Mouse (Mus musculus) forebrain, embryonic 10.5 days (tissue): ENCODE results near the gene Cfl1. TPM values are rescaled to one million over a fixed set of nuclear protein-coding genes. Genes with fewer than 3 reads are reported as not detected.

Experiments
- DNase-seq: peaks from one replicate; pipeline ENCODE4 v3.0.0-alpha.2; 2017; ENCODE audit warnings: low spot score; ENCODE audit errors: extremely low spot score
- H3K27ac ChIP-seq: fragments of 300-500 bp; sonication (generic); 2 replicates; pipeline ENCODE4 v1.5.1; 2016; ENCODE audit warnings: mild to moderate bottlenecking
- H3K27me3 ChIP-seq: fragments of 300-500 bp; sonication (generic); 2 replicates; pipeline ENCODE4 v1.6.1; 2016; ENCODE audit warnings: mild to moderate bottlenecking; ENCODE audit not compliant: poor library complexity, severe bottlenecking
- H3K36me3 ChIP-seq: fragments of 300-500 bp; sonication (generic); replicated peaks from 2 replicates; pipeline ENCODE4 v1.6.1; 2016; ENCODE audit warnings: mild to moderate bottlenecking, moderate library complexity
- H3K4me1 ChIP-seq: fragments of 300-500 bp; sonication (generic); 2 replicates; pipeline ENCODE4 v1.6.1; 2016
- H3K4me3 ChIP-seq: fragments of 300-500 bp; sonication (generic); 2 replicates; pipeline ENCODE4 v1.5.1; 2016; ENCODE audit warnings: mild to moderate bottlenecking, moderate library complexity
- H3K9me3 ChIP-seq: fragments of 300-500 bp; sonication (generic); 2 replicates; pipeline ENCODE4 v1.6.1; 2016; ENCODE audit warnings: mild to moderate bottlenecking, moderate library complexity
- WGBS: fragments of 180-500 bp; shearing (Covaris S2); methylation state at CpG from one replicate; pipeline ENCODE4 v1.1.7; 2016; 5-methylcytosine and 5-hydroxymethylcytosine counted together
- polyA plus RNA-seq: library from polyadenylated mRNA; unstranded; fragments of >200 nt; fragmentation: Nextera tagmentation; extraction: Ambion mirVana; gene quantifications from 2 replicates; pipeline ENCODE4 v1.2.1, GENCODE M21; 2016

Gene Cfl1
- polyA plus RNA-seq, result 2,991 and 3,010 TPM in 2 replicates

GRCm38 (mm10) chr19:5490313-5490897, at the start of gene Cfl1:
Gene Cfl1 (plus strand): TSS chr19:5490455.
- no peaks in the 10 kb centered on the region for H3K27me3 ChIP-seq
- peak within 1 kb of the TSS; percentile 99 for H3K27ac ChIP-seq
- H3K9me3 ChIP-seq, result no peaks in the 10 kb centered on the region
- under 1% methylated on average over 62 of the region's 62 CpGs for WGBS
- peak; percentile 96 for DNase-seq
- H3K4me3 ChIP-seq, result peak within 1 kb of the TSS; percentile 99
- peaks cover 47% of the 10 kb centered on the region for H3K36me3 ChIP-seq
- peaks cover 55% of the 10 kb centered on the region for H3K4me1 ChIP-seq

- Histone ChIP-seq H3K27ac (no peak overlapping the region), H3K27me3 (peaks cover 55% of the 10 kb centered on the region), H3K4me3 (no peak overlapping the region; the same call in 1 of the 2 replicates), H3K4me1 (peaks cover 24% of the 10 kb centered on the region), H3K36me3 (no peaks in the 10 kb centered on the region), H3K9me3 (peaks cover 14% of the 10 kb centered on the region)
- DNase-seq, result no peak
- WGBS, result 73% methylated on average over 9 of the region's 9 CpGs
These were observed 45.8 kb upstream of the Cfl1 start for GRCm38 (mm10) chr19:5444371-5444908.

GRCm38 (mm10) chr19:5444954-5445353, 45.3 kb upstream of the Cfl1 start:
- no peaks in the 10 kb centered on the region for H3K36me3 ChIP-seq
- H3K4me3 ChIP-seq, result no peak overlapping the region; the same call in 1 of the 2 replicates
- peaks cover 14% of the 10 kb centered on the region for H3K9me3 ChIP-seq
- WGBS, result 45% methylated on average over 7 of the region's 7 CpGs
- no peak overlapping the region for H3K27ac ChIP-seq
- H3K27me3 ChIP-seq, result peaks cover 61% of the 10 kb centered on the region
- DNase-seq, result no peak
- peaks cover 24% of the 10 kb centered on the region for H3K4me1 ChIP-seq

GRCm38 (mm10) chr19:5445747-5446146, 44.5 kb upstream of the Cfl1 start:
- Histone ChIP-seq H3K4me3 (no peak overlapping the region), H3K27me3 (peaks cover 69% of the 10 kb centered on the region), H3K4me1 (peaks cover 24% of the 10 kb centered on the region), H3K36me3 (no peaks in the 10 kb centered on the region), H3K27ac (no peak overlapping the region), H3K9me3 (peaks cover 6% of the 10 kb centered on the region; the same call in 1 of the 2 replicates)
- 90% methylated on average over 5 of the region's 5 CpGs for WGBS
- no peak for DNase-seq

GRCm38 (mm10) chr19:5447515-5448353, 42.5 kb upstream of the Cfl1 start, which contains the start of gene Fosl1:
Gene Fosl1 (plus strand): TSS chr19:5447547.
- Histone ChIP-seq H3K4me3 (peak within 1 kb of the TSS; percentile 64), H3K4me1 (peaks cover 24% of the 10 kb centered on the region), H3K27ac (0 out of 2 replicates have a peak within 1 kb of the TSS, but pooled peaks have one; percentile 25), H3K9me3 (peaks cover 6% of the 10 kb centered on the region; the same call in 1 of the 2 replicates), H3K36me3 (no peaks in the 10 kb centered on the region), H3K27me3 (peaks cover 82% of the 10 kb centered on the region)
- DNase-seq, result peak; percentile 52
- under 1% methylated on average over 70 of the region's 70 CpGs for WGBS

GRCm38 (mm10) chr19:5448354-5449150, 41.7 kb upstream of the Cfl1 start:
- H3K27me3 ChIP-seq, result peaks cover 82% of the 10 kb centered on the region
- peak; percentile 42 for DNase-seq

GRCm38 (mm10) chr19:5449673-5450072, 40.6 kb upstream of the Cfl1 start:
- Histone ChIP-seq H3K4me1 (peaks cover 26% of the 10 kb centered on the region), H3K9me3 (peaks cover 6% of the 10 kb centered on the region; the same call in 1 of the 2 replicates), H3K36me3 (peaks cover 11% of the 10 kb centered on the region), H3K27me3 (peaks cover 74% of the 10 kb centered on the region), H3K4me3 (no peak overlapping the region), H3K27ac (no peak overlapping the region)
- 91% methylated on average over 3 of the region's 3 CpGs for WGBS
- no peak for DNase-seq

More at GRCm38 (mm10) chr19:5448354-5449150, 41.7 kb upstream of the Cfl1 start:
- Histone ChIP-seq H3K9me3 (peaks cover 6% of the 10 kb centered on the region; the same call in 1 of the 2 replicates), H3K27ac (0 out of 2 replicates have a peak overlapping the region, but pooled peaks have one; percentile 25), H3K4me3 (peak overlapping the region; percentile 64), H3K36me3 (no peaks in the 10 kb centered on the region), H3K4me1 (peaks cover 24% of the 10 kb centered on the region)
- 7% methylated on average over 36 of the region's 36 CpGs for WGBS

- H3K27me3 ChIP-seq, result peaks cover 53% of the 10 kb centered on the region
- H3K36me3 ChIP-seq, result peaks cover 16% of the 10 kb centered on the region
- 80% methylated on average over 6 of the region's 6 CpGs for WGBS
- peaks cover 43% of the 10 kb centered on the region for H3K4me1 ChIP-seq
- H3K27ac ChIP-seq, result no peak overlapping the region
- no peak overlapping the region for H3K4me3 ChIP-seq
- peaks cover 6% of the 10 kb centered on the region; the same call in 1 of the 2 replicates for H3K9me3 ChIP-seq
- no peak for DNase-seq
These were observed 38.5 kb upstream of the Cfl1 start for GRCm38 (mm10) chr19:5451766-5452165.

- Histone ChIP-seq H3K27me3 (peaks cover 39% of the 10 kb centered on the region), H3K4me3 (peak overlapping the region; percentile 87), H3K4me1 (peaks cover 43% of the 10 kb centered on the region), H3K9me3 (no peaks in the 10 kb centered on the region), H3K27ac (no peak overlapping the region), H3K36me3 (peaks cover 16% of the 10 kb centered on the region)
- WGBS, result 86% methylated on average over 12 of the region's 12 CpGs
- DNase-seq, result no peak
These were observed 35.2 kb upstream of the Cfl1 start for GRCm38 (mm10) chr19:5455037-5455436.

GRCm38 (mm10) chr19:5455568-5455967, 34.7 kb upstream of the Cfl1 start:
- Histone ChIP-seq H3K36me3 (peaks cover 16% of the 10 kb centered on the region), H3K4me3 (peak overlapping the region; percentile 87), H3K4me1 (peaks cover 44% of the 10 kb centered on the region), H3K27me3 (peaks cover 34% of the 10 kb centered on the region), H3K27ac (peak overlapping the region; percentile 88; the same call in 1 of the 2 replicates), H3K9me3 (no peaks in the 10 kb centered on the region)
- no peak for DNase-seq
- 72% methylated on average over 8 of the region's 8 CpGs for WGBS

GRCm38 (mm10) chr19:5456241-5456921, 33.9 kb upstream of the Cfl1 start:
- peaks cover 16% of the 10 kb centered on the region for H3K36me3 ChIP-seq
- H3K9me3 ChIP-seq, result no peaks in the 10 kb centered on the region
- H3K4me1 ChIP-seq, result peaks cover 51% of the 10 kb centered on the region
- DNase-seq, result no peak
- H3K27me3 ChIP-seq, result peaks cover 26% of the 10 kb centered on the region
- peak overlapping the region; percentile 87 for H3K4me3 ChIP-seq
- H3K27ac ChIP-seq, result peak overlapping the region; percentile 88
- 7% methylated on average over 26 of the region's 26 CpGs for WGBS
